Comparison of ENCODE assay signal across 8 mouse cellular contexts in the genomic region with DNA sequence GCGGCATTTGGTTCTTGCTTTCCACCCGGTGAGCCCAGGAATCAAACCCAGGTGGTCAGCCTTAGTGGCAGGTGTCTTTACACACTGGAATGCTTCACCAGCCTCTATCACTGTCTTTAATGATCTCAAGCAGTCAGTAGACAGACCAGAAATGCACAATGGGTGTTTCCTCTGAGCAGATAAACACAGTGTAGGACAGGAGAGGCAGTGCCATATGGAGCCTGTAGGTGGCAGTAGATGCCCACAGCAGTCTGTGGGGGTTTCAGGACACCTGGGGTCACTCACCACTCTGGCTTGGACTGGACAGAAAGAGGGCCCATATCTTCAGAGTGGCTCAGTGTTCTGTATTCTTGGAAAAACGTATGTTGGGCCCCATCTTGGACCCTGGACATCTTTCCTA.
A peak's percentile ranks its signal among the peaks of the same experiment; 100 is the strongest.
DNase-seq lines count a peak whose midpoint lies in the region; ATAC-seq and TF ChIP-seq lines count a peak whose summit lies in the region.

No protein-coding gene starts in this region.

- ATAC-seq in heart, embryonic 11.5 days (replicated peaks; ENCODE audit: insufficient number of reproducible peaks, low FRiP score, low TSS enrichment) = no peak
- ATAC-seq in megakaryocyte-erythroid progenitor cell, adult 5-6 weeks (replicated peaks; ENCODE audit: low FRiP score, low TSS enrichment, poor library complexity, severe bottlenecking) = 0 out of 2 replicates have a peak, but pooled peaks have one; percentile 55
- ATAC-seq in inflammation-experienced regulatory T-cells, adult 6 months = no peak

- no peaks in the 10 kb centered on the region for H3K79me2 ChIP-seq in C2C12 (ENCODE audit: control insufficient read depth, insufficient read depth)

- peak; percentile 54 for TF ChIP-seq CTCF in C2C12 (IDR thresholded peaks at IDR 0.05; ENCODE audit: control insufficient read depth, insufficient read depth, insufficient read length)
- TF ChIP-seq CTCF in bone marrow, adult 2 months (IDR thresholded peaks at IDR 0.05; ENCODE audit: control insufficient read depth, insufficient read depth, low read length) = peak; percentile 23; the same call in 1 of the 2 replicates
- TF ChIP-seq CTCF in gastrocnemius, adult 2 months (IDR thresholded peaks at IDR 0.05) = peak; percentile 87

- DNase-seq in heart, adult 18-20 months = peak; percentile 69 to 79
- peak; percentile 37 for DNase-seq in gastrocnemius, adult 2 months
- DNase-seq in kidney, postnatal 14 days = peak; percentile 46

- no peak overlapping the region for H3K27ac ChIP-seq in heart, embryonic 11.5 days (ENCODE audit: low read depth, low read length)
- no peak overlapping the region for H3K27ac ChIP-seq in bone marrow, adult 2 months (ENCODE audit: control insufficient read depth, insufficient read depth, low read depth, low read length, poor library complexity)
- no peak overlapping the region for H3K27ac ChIP-seq in gastrocnemius, adult 2 months

- intact Hi-C loops in gastrocnemius, adult 2 months (cut with DNase I) = loop anchor here (1.0 to 10.0 kb wide), 3 partner anchors 130 to 470 kb away; partner anchors contain the start of gene Ngf

- H3K9ac ChIP-seq in heart, embryonic 11.5 days (ENCODE audit: low read depth, low read length) = no peak overlapping the region

- no peak overlapping the region for H3ac ChIP-seq in C2C12 (ENCODE audit: control insufficient read depth, insufficient read length, low read depth)

- no peaks in the 10 kb centered on the region for H3K36me3 ChIP-seq in heart, embryonic 11.5 days (ENCODE audit: control insufficient read depth, insufficient read depth, low read length)
- no peaks in the 10 kb centered on the region for H3K36me3 ChIP-seq in C2C12 (ENCODE audit: control insufficient read depth, insufficient read depth)

- no peak overlapping the region for H3K4me2 ChIP-seq in heart, embryonic 11.5 days

- no peaks in the 10 kb centered on the region for H3K4me1 ChIP-seq in heart, embryonic 11.5 days (ENCODE audit: control insufficient read depth, insufficient read depth, low read length)
- no peaks in the 10 kb centered on the region for H3K4me1 ChIP-seq in bone marrow, adult 2 months (ENCODE audit: control insufficient read depth, insufficient read depth, low read length)

- WGBS in heart, embryonic 11.5 days (ENCODE audit: insufficient replicate concordance) = 65% methylated on average over 3 of the region's 3 CpGs
- 72% methylated on average over 3 of the region's 3 CpGs for WGBS in bone marrow, adult 2 months

- no peak for TF ChIP-seq POLR2A in bone marrow, adult 2 months (IDR thresholded peaks at IDR 0.05; ENCODE audit: borderline replicate concordance, control insufficient read depth, low read depth, low read length)

- H3K27me3 ChIP-seq in heart, embryonic 11.5 days (ENCODE audit: control insufficient read depth, insufficient read depth, low read length) = no peaks in the 10 kb centered on the region; the same call in 1 of the 2 replicates
- no peaks in the 10 kb centered on the region for H3K27me3 ChIP-seq in C2C12 (ENCODE audit: control insufficient read depth, insufficient read depth, insufficient read length)

- no peak overlapping the region for H3K4me3 ChIP-seq in heart, embryonic 11.5 days (ENCODE audit: low read depth, low read length)
- no peak overlapping the region for H3K4me3 ChIP-seq in C2C12 (ENCODE audit: insufficient read depth, poor library complexity, severe bottlenecking)
- H3K4me3 ChIP-seq in bone marrow, adult 2 months (replicated peaks; ENCODE audit: control insufficient read depth, low read depth, low read length) = no peak overlapping the region
- H3K4me3 ChIP-seq in gastrocnemius, adult 2 months = no peak overlapping the region

- H3K79me3 ChIP-seq in C2C12 (ENCODE audit: low read depth) = no peaks in the 10 kb centered on the region

- no peaks in the 10 kb centered on the region for H3K9me3 ChIP-seq in heart, embryonic 11.5 days (replicated peaks; ENCODE audit: control insufficient read depth, low read length)

TF ChIP-seq in C2C12, 6 proteins besides CTCF, POLR2A, EP300 and RAD21:
- TF ChIP-seq FOSL1 (IDR thresholded peaks at IDR 0.05; ENCODE audit: insufficient read depth, low read length, poor library complexity, severe bottlenecking) (no peak), MYOD1 (IDR thresholded peaks at IDR 0.05; ENCODE audit: control insufficient read depth, insufficient read length, low read depth) (no peak), CEBPB (IDR thresholded peaks at IDR 0.05; ENCODE audit: low read depth) (no peak), USF1 (IDR thresholded peaks at IDR 0.05; ENCODE audit: low read depth) (no peak), MAX (IDR thresholded peaks at IDR 0.05) (no peak), MYOG (IDR thresholded peaks at IDR 0.05; ENCODE audit: control insufficient read depth, extremely low read depth, insufficient read length) (no peak)

Comparison
In these comparisons a context has a peak if more than half of its experiments do, and no peak if none do; other contexts are left out.
1. CTCF ChIP-seq: peak in every context shown above with its lines; median percentile 87 in gastrocnemius, adult 2 months; 54 in C2C12; 23 in bone marrow, adult 2 months.